10 mouse cellular contexts compared by ENCODE assay signal in the genomic region with DNA sequence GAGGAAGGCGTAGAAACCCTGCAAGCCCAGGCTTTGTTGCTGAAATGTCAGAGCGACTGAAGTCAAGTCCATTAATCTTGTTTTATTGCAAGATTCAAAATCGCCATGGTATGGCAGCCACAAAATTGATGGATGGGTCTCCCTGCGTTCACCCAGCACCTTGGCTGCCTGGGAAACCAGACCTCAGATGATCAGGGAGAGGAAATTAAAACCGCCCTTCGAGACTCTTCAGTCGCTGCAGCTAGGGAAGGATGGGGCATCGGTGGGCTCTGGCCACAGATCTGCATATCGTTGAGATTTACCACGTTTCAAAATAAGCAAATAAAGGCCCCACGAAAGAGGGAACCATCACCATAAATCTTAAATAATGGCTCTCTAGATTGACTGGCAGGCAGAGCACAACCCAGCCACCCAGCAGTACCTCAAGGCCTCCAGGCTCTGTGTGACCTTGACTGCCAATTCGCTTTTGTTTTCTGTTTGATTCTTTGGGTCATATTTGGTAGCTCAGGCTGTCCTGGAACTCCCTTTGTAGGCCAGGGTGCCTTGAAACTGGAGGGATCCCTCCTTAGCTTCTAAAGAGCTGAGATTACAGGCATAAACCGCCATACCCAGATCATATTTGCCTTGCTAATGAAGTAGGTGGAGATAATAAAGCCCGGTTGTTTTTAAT.
DNase-seq lines count a peak whose midpoint lies in the region; ATAC-seq and TF ChIP-seq lines count a peak whose summit lies in the region.
"Had no signal": no experiment of that assay in that cellular context is flagged by ENCODE, and none has a peak within 500 bp of the region (broad histone marks: within the 10 kb centered on the region; RNA-seq: fewer than 3 reads in every experiment).

No protein-coding gene starts in this region.

- no peaks in the 10 kb centered on the region for H3K9me3 ChIP-seq in hindbrain, embryonic 12.5 days (replicated peaks)
- no peaks in the 10 kb centered on the region for H3K9me3 ChIP-seq in midbrain, embryonic 14.5 days (ENCODE audit: control insufficient read depth, low read length)
- H3K9me3 ChIP-seq in lung, postnatal 0 days (ENCODE audit: low read length): no peaks in the 10 kb centered on the region

- no peak for TF ChIP-seq EP300 in lung, postnatal 0 days (IDR thresholded peaks at IDR 0.05)

- no peak for DNase-seq in gastrocnemius, adult 2 months
- DNase-seq in gastrocnemius, postnatal 25 days: no peak
- DNase-seq in embryo, embryonic 10.5 days (ENCODE audit: low spot score): peak; percentile 50
- peak; percentile 34 for DNase-seq in midbrain, embryonic 14.5 days
- DNase-seq in thymus, postnatal 10 days (ENCODE audit: low spot score in 2 of 2): no peak
- DNase-seq in layer of hippocampus, postnatal 36 days: no peak
- no peak for DNase-seq in lung, postnatal 0 days (ENCODE audit: low spot score)
- DNase-seq: cerebellum, adult 9-11 months; kidney, adult 8-10 months had no signal

- WGBS in hindbrain, embryonic 12.5 days: 36% methylated on average over 14 of the region's 14 CpGs
- 54% methylated on average over 14 of the region's 14 CpGs for WGBS in midbrain, embryonic 14.5 days
- WGBS in lung, postnatal 0 days: 42% methylated on average over 14 of the region's 14 CpGs

- intact Hi-C loops in gastrocnemius, adult 2 months (cut with DNase I): no loop called here

- TF ChIP-seq CTCF in gastrocnemius, adult 2 months (IDR thresholded peaks at IDR 0.05): no peak
- TF ChIP-seq CTCF in lung, postnatal 0 days (IDR thresholded peaks at IDR 0.05): no peak

- H3K4me1 ChIP-seq in hindbrain, embryonic 12.5 days: peaks cover 11% of the 10 kb centered on the region
- no peaks in the 10 kb centered on the region for H3K4me1 ChIP-seq in midbrain, embryonic 14.5 days (ENCODE audit: control insufficient read depth, insufficient read depth, low read length)
- no peaks in the 10 kb centered on the region for H3K4me1 ChIP-seq in lung, postnatal 0 days (ENCODE audit: insufficient read depth, low read depth, low read length)

- ATAC-seq in hindbrain, embryonic 12.5 days (ENCODE audit: low FRiP score): peak; percentile 75
- ATAC-seq in midbrain, embryonic 14.5 days (ENCODE audit: low FRiP score, low TSS enrichment): peak; percentile 56
- no peak for ATAC-seq in lung, postnatal 0 days

- H3K27ac ChIP-seq in gastrocnemius, adult 2 months: no peak overlapping the region
- H3K27ac ChIP-seq in hindbrain, embryonic 12.5 days: peak overlapping the region; percentile 90
- H3K27ac ChIP-seq in midbrain, embryonic 14.5 days (replicated peaks; ENCODE audit: low read depth, low read length): peak overlapping the region; percentile 61
- H3K27ac ChIP-seq in lung, postnatal 0 days (ENCODE audit: low read length): no peak overlapping the region

- no peaks in the 10 kb centered on the region for H3K27me3 ChIP-seq in hindbrain, embryonic 12.5 days
- no peaks in the 10 kb centered on the region for H3K27me3 ChIP-seq in midbrain, embryonic 14.5 days (ENCODE audit: control insufficient read depth, insufficient read depth, low read length)
- H3K27me3 ChIP-seq in lung, postnatal 0 days (replicated peaks; ENCODE audit: insufficient read depth, low read length): no peaks in the 10 kb centered on the region

- peak overlapping the region; percentile 3; the same call in 1 of the 2 replicates for H3K4me2 ChIP-seq in hindbrain, embryonic 12.5 days (replicated peaks)
- 0 out of 2 replicates have a peak overlapping the region, but pooled peaks have one; percentile 9 for H3K4me2 ChIP-seq in midbrain, embryonic 14.5 days (ENCODE audit: low read length)
- H3K4me2 ChIP-seq in lung, postnatal 0 days (replicated peaks; ENCODE audit: low read depth, low read length): no peak overlapping the region

- H3K4me3 ChIP-seq in gastrocnemius, adult 2 months: peak overlapping the region; percentile 21
- no peak overlapping the region for H3K4me3 ChIP-seq in hindbrain, embryonic 12.5 days
- no peak overlapping the region for H3K4me3 ChIP-seq in midbrain, embryonic 14.5 days (replicated peaks; ENCODE audit: low read depth, low read length)
- no peak overlapping the region for H3K4me3 ChIP-seq in lung, postnatal 0 days (ENCODE audit: low read depth, low read length)

- H3K9ac ChIP-seq in hindbrain, embryonic 12.5 days: no peak overlapping the region
- no peak overlapping the region for H3K9ac ChIP-seq in midbrain, embryonic 14.5 days (replicated peaks; ENCODE audit: low read length)
- no peak overlapping the region for H3K9ac ChIP-seq in lung, postnatal 0 days (replicated peaks; ENCODE audit: low read depth)

- H3K36me3 ChIP-seq in hindbrain, embryonic 12.5 days: no peaks in the 10 kb centered on the region
- no peaks in the 10 kb centered on the region for H3K36me3 ChIP-seq in midbrain, embryonic 14.5 days (ENCODE audit: control insufficient read depth, insufficient read depth, low read length)
- H3K36me3 ChIP-seq in lung, postnatal 0 days (ENCODE audit: insufficient read depth, low read length): no peaks in the 10 kb centered on the region

Comparison
In these comparisons a context has a peak if more than half of its experiments do, and no peak if none do; other contexts are left out.
1. DNase-seq: peak in embryo, embryonic 10.5 days (single experiment) and midbrain, embryonic 14.5 days (single experiment); none in gastrocnemius, adult 2 months (single experiment), gastrocnemius, postnatal 25 days (single experiment), thymus, postnatal 10 days (0 of 2), layer of hippocampus, postnatal 36 days (0 of 2) and lung, postnatal 0 days (single experiment).
2. H3K27ac ChIP-seq: peak in hindbrain, embryonic 12.5 days (single experiment) and midbrain, embryonic 14.5 days (single experiment); none in gastrocnemius, adult 2 months (single experiment) and lung, postnatal 0 days (single experiment).